Mouse (Mus musculus): Measurements from ENCODE around the gene Cmtm8.

The Cmtm8 gene

GRCm38 (mm10) chr9:114752311-114752710, 91.6 kb downstream of the Cmtm8 start:
- DNase-seq = no peak

- no peak for DNase-seq
Measured at GRCm38 (mm10) chr9:114751582-114751981, 92.4 kb downstream of the Cmtm8 start.

- no peak for DNase-seq
Measured at GRCm38 (mm10) chr9:114747466-114747865, 96.5 kb downstream of the Cmtm8 start.

GRCm38 (mm10) chr9:114747012-114747411, 96.9 kb downstream of the Cmtm8 start:
- DNase-seq = no peak

- no peak for DNase-seq
Measured at GRCm38 (mm10) chr9:114745654-114746053, 98.3 kb downstream of the Cmtm8 start.

GRCm38 (mm10) chr9:114745163-114745562, 98.8 kb downstream of the Cmtm8 start:
- no peak for DNase-seq

GRCm38 (mm10) chr9:114742731-114743130, 101.2 kb downstream of the Cmtm8 start:
- DNase-seq = no peak

- DNase-seq = no peak
Measured at GRCm38 (mm10) chr9:114740336-114740735, 103.6 kb downstream of the Cmtm8 start.

Measured in liver (tissue).